Mouse (Mus musculus) stomach, postnatal 0 days (tissue): ENCODE data around the gene Mrtfa.

ENCODE experiments used
- CTCF ChIP-seq: IDR thresholded peaks from 2 replicates; pipeline ENCODE4 v1.5.1; 2016; ENCODE audit warnings: antibody characterized with exemption, low read depth, mild to moderate bottlenecking, moderate library complexity
- EP300 ChIP-seq: optimal IDR thresholded peaks from 2 replicates; pipeline ENCODE3; 2016; ENCODE audit warnings: antibody characterized with exemption

GRCm38 (mm10) chr15:81044446-81044845 is 146.1 kb downstream of the Mrtfa start:
- TF ChIP-seq CTCF (no peak), EP300 (no peak)
